Mouse (Mus musculus) lung, postnatal 14 days (tissue): ENCODE measurements around the gene Hebp1.
A peak's percentile ranks its signal among the peaks of the same experiment; 100 is the strongest.

Experiments
- DNase-seq: peaks from one replicate; pipeline ENCODE4 v3.0.0; 2021

Hebp1 gene

GRCm38 (mm10) chr6:135158509-135158908 lies 39.3 kb downstream of the Hebp1 start:
- no peak for DNase-seq

GRCm38 (mm10) chr6:135157496-135157895 lies 40.3 kb downstream of the Hebp1 start:
- DNase-seq, result no peak

GRCm38 (mm10) chr6:135156597-135156996 lies 41.2 kb downstream of the Hebp1 start:
- no peak for DNase-seq

GRCm38 (mm10) chr6:135153719-135154118 lies 44.1 kb downstream of the Hebp1 start:
- DNase-seq, result no peak

- peak; percentile 29 for DNase-seq
Measured at GRCm38 (mm10) chr6:135150311-135150710, 47.5 kb downstream of the Hebp1 start.

GRCm38 (mm10) chr6:135149722-135150121 lies 48.1 kb downstream of the Hebp1 start:
- no peak for DNase-seq

- no peak for DNase-seq
Measured at GRCm38 (mm10) chr6:135149175-135149574, 48.6 kb downstream of the Hebp1 start.

- peak; percentile 43 for DNase-seq
Measured at GRCm38 (mm10) chr6:135148506-135148905, 49.3 kb downstream of the Hebp1 start.

GRCm38 (mm10) chr6:135145976-135146375 lies 51.8 kb downstream of the Hebp1 start:
- no peak for DNase-seq

GRCm38 (mm10) chr6:135144516-135144915 lies 53.3 kb downstream of the Hebp1 start:
- peak; percentile 35 for DNase-seq

- no peak for DNase-seq
Measured at GRCm38 (mm10) chr6:135143151-135143550, 54.7 kb downstream of the Hebp1 start.

- DNase-seq, result no peak
Measured at GRCm38 (mm10) chr6:135141451-135142147, 56.2 kb downstream of the Hebp1 start.

GRCm38 (mm10) chr6:135138746-135139145 lies 59.1 kb downstream of the Hebp1 start:
- no peak for DNase-seq

- DNase-seq, result peak; percentile 28
Measured at GRCm38 (mm10) chr6:135138207-135138606, 59.6 kb downstream of the Hebp1 start.

GRCm38 (mm10) chr6:135137736-135138135 lies 60.1 kb downstream of the Hebp1 start:
- peak; percentile 64 for DNase-seq

GRCm38 (mm10) chr6:135136439-135137161 lies 61.2 kb downstream of the Hebp1 start:
- no peak for DNase-seq

- no peak for DNase-seq
Measured at GRCm38 (mm10) chr6:135135735-135136134, 62.1 kb downstream of the Hebp1 start.

GRCm38 (mm10) chr6:135133486-135133885 lies 64.3 kb downstream of the Hebp1 start:
- no peak for DNase-seq

- DNase-seq, result no peak
Measured at GRCm38 (mm10) chr6:135133086-135133485, 64.7 kb downstream of the Hebp1 start.

- no peak for DNase-seq
Measured at GRCm38 (mm10) chr6:135124755-135125380, 73.0 kb downstream of the Hebp1 start.

GRCm38 (mm10) chr6:135118183-135118582 lies 79.6 kb downstream of the Hebp1 start, which contains the start of gene Gprc5d:
TSS of gene Gprc5d (minus strand) at chr6:135118283.
- DNase-seq, result no peak

- no peak for DNase-seq
Measured at GRCm38 (mm10) chr6:135116479-135116878, 81.3 kb downstream of the Hebp1 start.

GRCm38 (mm10) chr6:135113114-135113436 lies 84.7 kb downstream of the Hebp1 start:
- no peak for DNase-seq
